Mouse (Mus musculus) T-helper 1 cell (primary cell): ENCODE measurements around the gene Naa20.

Source experiments
- in situ Hi-C: fragments of 300-600 bp; cut with MboI, MseI; formaldehyde crosslinking; loops from one replicate; pipeline ENCODE4 v1.15.1; 2025; ENCODE audit warnings: high pct_unique_total_duplicates

Naa20 gene

DNA sequence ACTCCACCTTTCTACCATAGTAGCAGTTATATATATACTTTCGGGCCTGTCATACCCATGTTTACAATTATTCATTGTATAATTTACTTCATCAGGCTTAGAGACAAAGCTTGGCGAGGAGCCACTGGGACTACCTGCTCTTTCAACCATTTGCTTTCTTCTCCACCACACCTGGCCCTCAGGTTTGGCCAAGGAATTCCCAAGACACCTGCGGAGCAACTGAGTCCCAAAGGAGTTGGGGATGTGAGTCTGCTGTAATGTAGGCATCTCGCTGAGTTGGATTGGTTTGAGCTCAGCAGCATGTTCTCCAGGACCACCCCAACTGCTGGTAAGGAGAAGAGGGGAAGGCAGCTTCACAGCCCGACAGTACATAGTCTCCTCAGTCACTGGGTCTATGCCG, at the start of gene Naa20:
Gene Naa20 (plus strand): TSS at position 239 of the 400 bp plus-strand sequence.
- in situ Hi-C loops = loop anchor here (25.0 kb wide), 1 partner anchor 1640 kb away; the partner anchor contains the start of genes Mgme1 and Snx5

GRCm38 (mm10) chr2:145855831-145856230, 46.1 kb upstream of the Naa20 start:
- in situ Hi-C loops = no loop called here

GRCm38 (mm10) chr2:145857864-145858263, 44.0 kb upstream of the Naa20 start:
- in situ Hi-C loops = no loop called here

DNA sequence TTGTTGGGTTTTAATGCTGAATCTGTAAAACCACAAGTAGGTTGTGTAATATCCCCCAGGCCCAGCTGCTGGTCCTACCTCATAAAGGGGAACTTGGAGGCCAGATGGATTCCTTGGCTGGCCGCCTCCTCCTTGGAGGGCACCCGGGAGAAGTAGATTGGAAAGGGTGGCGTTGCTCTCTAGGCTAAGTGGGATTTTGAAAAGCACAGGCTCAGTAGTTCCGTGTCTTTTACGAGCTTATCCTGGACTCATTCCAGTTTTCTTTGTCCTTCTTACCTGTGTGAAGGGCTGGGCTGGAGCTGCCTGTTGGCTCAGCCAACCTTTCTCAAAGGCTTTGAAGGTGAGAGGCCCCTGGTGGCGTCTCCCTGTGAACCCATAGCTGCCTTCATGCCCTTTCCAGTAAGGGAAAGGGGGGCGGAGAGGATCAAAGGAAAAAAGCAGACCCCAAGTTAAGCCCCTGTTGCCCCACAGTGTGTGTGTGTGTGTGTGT, 42.4 kb upstream of the Naa20 start:
- in situ Hi-C loops = no loop called here

DNA sequence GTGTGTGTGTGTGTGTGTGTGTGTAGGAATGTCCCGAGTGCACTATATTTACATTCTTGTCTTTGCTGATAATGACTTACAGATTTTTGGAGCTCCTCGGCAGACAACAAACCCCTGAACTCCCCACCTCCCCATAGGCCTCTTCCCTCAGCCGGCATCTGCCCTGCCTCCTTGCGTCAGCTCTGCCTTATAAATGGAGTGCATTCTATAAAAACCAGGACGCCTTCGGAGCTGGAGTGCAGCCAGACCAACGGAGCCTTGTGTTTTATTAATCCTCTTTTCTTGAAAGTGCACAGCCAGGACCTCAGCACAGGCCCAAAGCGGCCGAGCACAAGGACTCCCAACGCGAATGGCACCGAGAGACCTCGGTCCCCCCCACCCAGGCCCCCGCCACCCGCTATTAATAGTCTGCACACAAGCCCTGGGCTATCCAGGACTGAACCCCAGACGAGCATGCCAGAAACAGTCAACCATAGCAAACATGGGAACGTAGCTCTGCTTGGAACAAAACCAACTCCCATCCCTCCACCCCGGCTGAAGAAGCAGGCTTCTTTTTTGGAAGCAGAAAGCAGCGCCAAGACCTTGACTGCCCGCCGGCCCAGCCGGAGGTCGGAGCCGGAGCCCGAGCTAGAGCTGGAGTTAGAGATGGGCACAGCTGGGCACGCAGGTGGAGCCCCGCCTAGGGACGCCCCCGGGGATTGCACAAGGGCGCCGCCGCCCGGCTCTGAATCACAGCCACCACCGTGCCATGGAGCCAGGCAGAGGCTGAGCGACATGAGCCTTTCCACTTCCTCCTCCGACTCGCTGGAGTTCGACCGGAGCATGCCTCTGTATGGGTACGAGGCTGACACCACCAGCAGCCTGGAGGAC, 41.7 kb upstream of the Naa20 start:
- in situ Hi-C loops = no loop called here

DNA sequence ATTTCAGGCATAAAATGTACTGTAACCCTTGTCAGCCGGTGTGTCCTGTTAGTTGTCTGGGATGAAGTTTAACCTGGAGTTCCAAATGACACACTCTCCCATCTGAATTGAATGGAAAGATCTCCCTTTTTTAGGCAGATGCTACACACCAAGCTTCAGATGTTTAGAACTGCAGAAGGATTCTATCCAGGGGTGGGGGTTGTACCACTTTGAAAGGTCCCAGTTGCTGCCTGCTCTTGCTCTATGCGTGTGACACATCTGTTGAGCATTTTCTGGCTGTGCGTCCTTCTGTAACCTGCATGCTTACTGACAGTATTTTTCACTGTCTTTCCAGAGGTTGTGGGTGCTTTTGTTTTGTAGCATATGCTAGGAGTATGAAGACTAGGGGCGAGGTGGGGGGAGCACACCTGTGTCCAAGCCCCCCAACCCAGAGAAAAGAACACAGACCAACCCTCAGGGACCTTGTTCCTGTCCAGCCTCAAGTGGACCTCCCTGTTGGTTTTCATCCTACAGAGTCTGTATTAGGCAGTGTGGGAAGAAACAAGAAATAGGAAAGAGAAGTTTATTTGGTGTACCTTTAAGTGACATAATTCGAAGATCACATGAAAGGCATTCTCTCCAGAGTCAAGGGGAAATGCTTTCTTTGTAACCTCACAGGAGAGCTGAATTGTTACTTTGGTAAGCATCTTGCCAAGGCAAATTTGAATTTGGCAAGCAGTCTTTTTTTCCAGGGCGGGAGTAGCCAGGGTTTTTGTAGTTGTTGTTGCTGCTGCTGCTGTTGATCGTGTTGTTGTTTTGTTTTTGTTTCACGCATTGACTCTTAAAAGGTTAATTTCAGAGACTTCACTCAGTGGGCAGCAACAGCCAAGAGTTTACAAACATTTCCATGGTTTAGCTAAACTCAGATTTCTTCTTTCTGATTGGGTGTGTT, 40.4 kb upstream of the Naa20 start:
- in situ Hi-C loops = no loop called here

GRCm38 (mm10) chr2:145862206-145862817, 39.6 kb upstream of the Naa20 start:
- in situ Hi-C loops = no loop called here

- in situ Hi-C loops = no loop called here
Observed at GRCm38 (mm10) chr2:145865344-145865743, 36.6 kb upstream of the Naa20 start.

GRCm38 (mm10) chr2:145866238-145866637, 35.7 kb upstream of the Naa20 start:
- in situ Hi-C loops = no loop called here

DNA sequence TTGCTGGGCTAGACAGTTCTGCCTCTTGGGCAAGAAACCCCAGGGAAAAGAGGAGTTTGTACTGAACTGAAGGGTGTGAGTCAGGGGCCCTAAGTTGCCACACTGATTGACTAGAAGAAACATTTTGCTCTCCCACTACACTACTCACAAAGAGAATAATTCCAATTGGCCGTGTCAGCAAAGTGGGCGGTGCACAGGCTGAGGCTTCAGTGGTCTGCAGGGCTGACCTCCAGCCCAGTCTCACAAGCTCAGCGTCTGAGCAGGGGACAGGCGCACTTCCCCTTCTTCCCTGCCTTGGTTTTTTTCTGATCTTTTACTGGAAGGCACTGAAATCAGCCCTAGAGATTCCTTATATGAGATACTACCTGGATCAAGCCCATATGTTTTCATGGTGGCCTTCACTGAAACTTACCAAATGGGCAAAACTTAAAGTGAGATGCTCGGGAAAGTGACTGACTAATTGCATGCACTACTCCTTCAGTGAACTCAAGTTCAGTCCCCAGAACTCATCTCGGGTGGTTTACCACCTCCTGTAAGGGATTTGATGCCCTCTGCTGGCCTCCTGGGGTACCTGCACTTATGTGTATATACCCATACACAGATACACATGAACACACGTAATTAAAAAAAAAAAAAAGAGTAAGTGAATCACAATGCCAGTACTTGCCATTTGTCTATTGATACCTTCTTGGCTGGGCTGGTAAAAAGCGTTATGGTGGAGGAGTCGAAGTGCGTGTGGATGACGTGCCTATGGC, 35.0 kb upstream of the Naa20 start:
- in situ Hi-C loops = no loop called here

GRCm38 (mm10) chr2:145871308-145871707, 30.6 kb upstream of the Naa20 start:
- in situ Hi-C loops = no loop called here

- in situ Hi-C loops = no loop called here
Observed at GRCm38 (mm10) chr2:145872099-145872498, 29.8 kb upstream of the Naa20 start.

DNA sequence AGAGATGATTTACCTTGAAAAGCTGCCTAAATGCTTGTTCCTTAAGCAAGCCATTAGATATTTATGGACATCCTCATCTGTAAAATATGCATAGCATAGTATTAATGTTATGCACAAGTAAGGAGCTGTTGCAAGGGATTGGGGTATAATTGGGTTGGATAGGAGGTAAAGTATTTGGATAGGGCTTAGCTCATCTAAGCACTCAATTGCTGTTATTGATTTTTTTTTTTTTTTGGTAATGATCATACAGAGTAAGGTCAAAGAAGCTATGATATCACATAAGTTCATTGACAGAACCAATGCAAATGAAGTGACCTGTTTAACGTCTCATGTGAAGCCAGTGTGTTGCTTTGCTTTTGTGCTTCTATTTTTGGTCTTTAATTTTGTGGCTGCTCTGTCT, 27.9 kb upstream of the Naa20 start:
- in situ Hi-C loops = no loop called here

- in situ Hi-C loops = loop anchor here (25.0 kb wide), 1 partner anchor 1313 kb away; the partner anchor contains the start of genes Rbbp9 and Sec23b
Observed at GRCm38 (mm10) chr2:145874879-145875482, 26.9 kb upstream of the Naa20 start.

DNA sequence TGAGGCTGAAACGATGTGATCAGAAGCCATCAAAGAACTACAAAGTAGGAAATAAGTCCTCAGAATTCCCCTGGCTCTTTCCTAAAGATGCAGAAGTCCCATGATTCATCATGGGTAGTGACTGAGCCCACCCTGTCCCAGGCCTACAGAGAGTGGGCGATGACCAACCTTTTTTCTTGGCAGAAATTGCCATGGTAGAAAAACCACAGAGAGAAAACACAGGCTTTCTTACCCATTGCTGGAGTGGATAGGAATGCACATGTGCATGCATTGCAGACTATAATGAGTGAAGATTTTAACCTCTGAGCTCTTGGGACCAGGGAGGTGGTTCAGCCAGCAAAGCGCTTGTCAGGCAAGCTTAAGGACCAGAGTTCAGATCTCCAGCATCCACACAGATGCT, 24.7 kb upstream of the Naa20 start:
- in situ Hi-C loops = loop anchor here (25.0 kb wide), 1 partner anchor 1315 kb away; the partner anchor contains the start of genes Rbbp9 and Sec23b

GRCm38 (mm10) chr2:145880887-145881747, 20.8 kb upstream of the Naa20 start:
- in situ Hi-C loops = loop anchor here (10.0 to 25.0 kb wide), 2 partner anchors 186 to 1319 kb away; partner anchors contain the start of genes Rbbp9 and Sec23b

DNA sequence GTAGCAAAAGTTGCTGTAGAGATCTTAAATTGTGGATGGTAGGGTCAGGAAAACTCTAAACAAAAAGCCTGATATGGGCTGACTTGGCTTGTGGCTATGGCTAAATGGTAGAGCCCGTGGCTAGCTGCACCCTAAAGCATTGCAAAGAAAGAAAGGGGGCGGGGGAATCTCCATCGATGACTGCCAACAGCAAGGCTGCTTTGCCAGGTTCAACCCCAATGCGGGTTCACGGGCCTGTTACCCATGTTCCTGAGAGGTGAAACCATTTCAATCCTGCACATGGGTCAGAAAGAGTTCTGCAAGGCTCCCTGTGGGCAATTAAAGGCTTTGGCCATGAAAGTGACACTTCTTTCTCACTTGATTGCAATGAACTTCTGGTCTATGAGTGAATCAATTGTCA, 20.0 kb upstream of the Naa20 start:
- in situ Hi-C loops = loop anchor here (10.0 to 25.0 kb wide), 2 partner anchors 187 to 1320 kb away; partner anchors contain the start of genes Rbbp9 and Sec23b

GRCm38 (mm10) chr2:145882398-145882797, 19.5 kb upstream of the Naa20 start:
- in situ Hi-C loops = loop anchor here (10.0 to 25.0 kb wide), 2 partner anchors 188 to 1320 kb away; partner anchors contain the start of genes Rbbp9 and Sec23b
